Mouse (Mus musculus) lung, embryonic 14.5 days (tissue): ENCODE data around the gene Msx1. TPM values are rescaled to one million over a fixed set of nuclear protein-coding genes. Genes with fewer than 3 reads are reported as not detected.

Experiments used
- ATAC-seq: fragments of 200-750 bp; cut with Nextera tagmentation; 2 replicates; pipeline ENCODE4 v1.8.0; 2017; ENCODE audit warnings: mild to moderate bottlenecking, moderate TSS enrichment, moderate library complexity; ENCODE audit not compliant: insufficient read depth
- DNase-seq: peaks from one replicate; pipeline ENCODE4 v3.0.0-alpha.2; 2015
- H3K27ac ChIP-seq: fragments of 300-500 bp; sonication (generic); 2 replicates; pipeline ENCODE4 v1.5.1; 2014; ENCODE audit warnings: low read depth, mild to moderate bottlenecking, moderate library complexity
- H3K27me3 ChIP-seq: fragments of 300-500 bp; sonication (generic); 2 replicates; pipeline ENCODE4 v1.6.1; 2014; ENCODE audit warnings: low read length, control low read depth; ENCODE audit not compliant: insufficient read depth
- H3K36me3 ChIP-seq: fragments of 300-500 bp; sonication (generic); 2 replicates; pipeline ENCODE4 v1.6.1; 2014; ENCODE audit warnings: control low read depth; ENCODE audit not compliant: insufficient read depth
- H3K4me1 ChIP-seq: fragments of 300-500 bp; sonication (generic); 2 replicates; pipeline ENCODE4 v1.6.1; 2014; ENCODE audit warnings: antibody characterized with exemption, control low read depth; ENCODE audit not compliant: insufficient read depth
- H3K4me2 ChIP-seq: fragments of 300-500 bp; sonication (generic); 2 replicates; pipeline ENCODE4 v1.6.1; 2014; ENCODE audit warnings: mild to moderate bottlenecking
- H3K4me3 ChIP-seq: fragments of 300-500 bp; sonication (generic); 2 replicates; pipeline ENCODE4 v1.5.1; 2014; ENCODE audit warnings: low read depth, low read length
- H3K9ac ChIP-seq: fragments of 300-500 bp; sonication (generic); 2 replicates; pipeline ENCODE4 v1.6.1; 2014
- H3K9me3 ChIP-seq: fragments of 300-500 bp; sonication (generic); 2 replicates; pipeline ENCODE4 v1.6.1; 2016; ENCODE audit warnings: low read depth, low read length, control low read depth
- CTCF ChIP-seq: IDR thresholded peaks from 2 replicates; pipeline ENCODE4 v1.5.1; 2016; ENCODE audit warnings: antibody characterized with exemption, low read depth
- WGBS: fragments of 180-500 bp; shearing (Covaris S2); extraction: QIAGEN DNeasy Blood & Tissue Kit; methylation state at CpG from one replicate; pipeline ENCODE4 v1.1.7; 2014; 5-methylcytosine and 5-hydroxymethylcytosine counted together
- polyA plus RNA-seq: library from polyadenylated mRNA; unstranded; fragments of >200 nt; fragmentation: Nextera tagmentation; extraction: Ambion mirVana; gene quantifications from 2 replicates; pipeline ENCODE4 v1.2.1, GENCODE M21; 2014

Gene Msx1
- polyA plus RNA-seq, 1 experiment from 2014 or later = 2.9 TPM

GRCm38 (mm10) chr5:37820689-37821088 is 3.7 kb downstream of the Msx1 start:
- 35% methylated on average over 8 of the region's 8 CpGs for WGBS
- H3K27ac ChIP-seq = no peak overlapping the region
- no peak overlapping the region for H3K4me3 ChIP-seq
- no peak overlapping the region for H3K4me2 ChIP-seq
- H3K27me3 ChIP-seq = peaks cover 100% of the 10 kb centered on the region
- no peaks in the 10 kb centered on the region for H3K4me1 ChIP-seq
- ATAC-seq = no peak
- H3K9ac ChIP-seq = no peak overlapping the region
- no peak for TF ChIP-seq CTCF
- no peaks in the 10 kb centered on the region for H3K9me3 ChIP-seq
- no peak for DNase-seq
- no peaks in the 10 kb centered on the region for H3K36me3 ChIP-seq

GRCm38 (mm10) chr5:37819971-37820370 is 4.4 kb downstream of the Msx1 start:
- no peak overlapping the region for H3K27ac ChIP-seq
- DNase-seq (no peak), ATAC-seq (no peak)
- H3K27me3 ChIP-seq = peaks cover 100% of the 10 kb centered on the region
- H3K9ac ChIP-seq = no peak overlapping the region
- H3K36me3 ChIP-seq = no peaks in the 10 kb centered on the region
- no peak for TF ChIP-seq CTCF
- H3K4me1 ChIP-seq = no peaks in the 10 kb centered on the region
- no peaks in the 10 kb centered on the region for H3K9me3 ChIP-seq
- no peak overlapping the region for H3K4me2 ChIP-seq
- H3K4me3 ChIP-seq = no peak overlapping the region
- 15% methylated on average over 3 of the region's 3 CpGs for WGBS

- no peak overlapping the region for H3K9ac ChIP-seq
- ATAC-seq = no peak
- H3K4me2 ChIP-seq = no peak overlapping the region
- H3K27me3 ChIP-seq = peaks cover 99% of the 10 kb centered on the region
- H3K4me1 ChIP-seq = no peaks in the 10 kb centered on the region
- no peaks in the 10 kb centered on the region for H3K9me3 ChIP-seq
- H3K27ac ChIP-seq = no peak overlapping the region
- H3K36me3 ChIP-seq = no peaks in the 10 kb centered on the region
- no peak for DNase-seq
- no peak overlapping the region for H3K4me3 ChIP-seq
- no peak for TF ChIP-seq CTCF
- 23% methylated on average over 5 of the region's 5 CpGs for WGBS
These were observed 4.8 kb downstream of the Msx1 start for GRCm38 (mm10) chr5:37819541-37819940.

GRCm38 (mm10) chr5:37818533-37819215 is 5.7 kb downstream of the Msx1 start:
- no peaks in the 10 kb centered on the region for H3K4me1 ChIP-seq
- H3K9ac ChIP-seq = no peak overlapping the region
- DNase-seq = no peak
- H3K4me2 ChIP-seq = no peak overlapping the region
- 6% methylated on average over 25 of the region's 25 CpGs for WGBS
- no peak for ATAC-seq
- no peak overlapping the region for H3K4me3 ChIP-seq
- H3K27me3 ChIP-seq = peaks cover 98% of the 10 kb centered on the region
- H3K36me3 ChIP-seq = no peaks in the 10 kb centered on the region
- no peaks in the 10 kb centered on the region for H3K9me3 ChIP-seq
- no peak overlapping the region for H3K27ac ChIP-seq
- no peak for TF ChIP-seq CTCF

GRCm38 (mm10) chr5:37817658-37818532 is 6.5 kb downstream of the Msx1 start:
- 4% methylated on average over 34 of the region's 34 CpGs for WGBS
- no peak overlapping the region for H3K4me3 ChIP-seq
- TF ChIP-seq CTCF = no peak
- H3K27ac ChIP-seq = no peak overlapping the region
- no peak overlapping the region for H3K9ac ChIP-seq
- peaks cover 95% of the 10 kb centered on the region for H3K27me3 ChIP-seq
- H3K36me3 ChIP-seq = no peaks in the 10 kb centered on the region
- DNase-seq (no peak), ATAC-seq (no peak)
- no peaks in the 10 kb centered on the region for H3K9me3 ChIP-seq
- no peaks in the 10 kb centered on the region for H3K4me1 ChIP-seq
- H3K4me2 ChIP-seq = no peak overlapping the region

- Histone ChIP-seq H3K4me1 (no peaks in the 10 kb centered on the region), H3K9ac (no peak overlapping the region), H3K9me3 (no peaks in the 10 kb centered on the region), H3K27ac (no peak overlapping the region), H3K4me3 (peak overlapping the region; percentile 11; the same call in 1 of the 2 replicates), H3K27me3 (peaks cover 86% of the 10 kb centered on the region), H3K4me2 (peak overlapping the region; percentile 27; the same call in 1 of the 2 replicates), H3K36me3 (no peaks in the 10 kb centered on the region)
- DNase-seq (no peak), ATAC-seq (peak; percentile 60; the same call in 1 of the 2 replicates)
- WGBS = 1% methylated on average over 45 of the region's 46 CpGs
- TF ChIP-seq CTCF = peak; percentile 62
These were observed 7.3 kb downstream of the Msx1 start for GRCm38 (mm10) chr5:37816907-37817657.
